Mouse (Mus musculus) hindbrain, embryonic 15.5 days (tissue): ENCODE measurements around the gene Serpinb9. TPM values are rescaled to one million over a fixed set of nuclear protein-coding genes. Genes with fewer than 3 reads are reported as not detected.
"Not testable (repeated sequence)": the region's sequence is repeated elsewhere in the genome, so short reads cannot be mapped to it uniquely, and the experiment has no call there.

ENCODE experiments used
- ATAC-seq: fragments of 200-750 bp; cut with Nextera tagmentation; 2 replicates; pipeline ENCODE4 v1.8.0; 2017; ENCODE audit warnings: low read depth, moderate number of reproducible peaks, moderate TSS enrichment; ENCODE audit not compliant: low FRiP score
- H3K27ac ChIP-seq: fragments of 300-500 bp; sonication (generic); replicated peaks from 2 replicates; pipeline ENCODE4 v1.5.1; 2015; ENCODE audit warnings: mild to moderate bottlenecking, inconsistent platforms
- H3K27me3 ChIP-seq: fragments of 300-500 bp; sonication (generic); 2 replicates; pipeline ENCODE4 v1.6.1; 2015; ENCODE audit warnings: control low read depth, inconsistent platforms
- H3K36me3 ChIP-seq: fragments of 300-500 bp; sonication (generic); 2 replicates; pipeline ENCODE4 v1.6.1; 2015; ENCODE audit warnings: control low read depth, inconsistent platforms
- H3K4me1 ChIP-seq: fragments of 300-500 bp; sonication (generic); replicated peaks from 2 replicates; pipeline ENCODE4 v1.6.1; 2015; ENCODE audit warnings: control low read depth, inconsistent platforms
- H3K4me2 ChIP-seq: fragments of 300-500 bp; sonication (generic); 2 replicates; pipeline ENCODE4 v1.6.1; 2015; ENCODE audit warnings: moderate library complexity, mild to moderate bottlenecking, inconsistent platforms
- H3K4me3 ChIP-seq: fragments of 300-500 bp; sonication (generic); 2 replicates; pipeline ENCODE4 v1.5.1; 2015; ENCODE audit warnings: mild to moderate bottlenecking, inconsistent platforms
- H3K9ac ChIP-seq: fragments of 300-500 bp; sonication (generic); 2 replicates; pipeline ENCODE4 v1.6.1; 2015; ENCODE audit warnings: inconsistent platforms
- H3K9me3 ChIP-seq: fragments of 300-500 bp; sonication (generic); 2 replicates; pipeline ENCODE4 v1.6.1; 2016; ENCODE audit warnings: control low read depth, inconsistent platforms
- WGBS: fragments of 180-500 bp; shearing (Covaris S2); methylation state at CpG from one replicate; pipeline ENCODE4 v1.1.7; 2015; 5-methylcytosine and 5-hydroxymethylcytosine counted together
- polyA plus RNA-seq: library from polyadenylated mRNA; unstranded; fragments of >200 nt; fragmentation: Nextera tagmentation; extraction: Ambion mirVana; gene quantifications from 2 replicates; pipeline ENCODE4 v1.2.1, GENCODE M21; 2015

Serpinb9 gene
- polyA plus RNA-seq, 1 experiment from 2014 or later = 1.8 TPM

DNA sequence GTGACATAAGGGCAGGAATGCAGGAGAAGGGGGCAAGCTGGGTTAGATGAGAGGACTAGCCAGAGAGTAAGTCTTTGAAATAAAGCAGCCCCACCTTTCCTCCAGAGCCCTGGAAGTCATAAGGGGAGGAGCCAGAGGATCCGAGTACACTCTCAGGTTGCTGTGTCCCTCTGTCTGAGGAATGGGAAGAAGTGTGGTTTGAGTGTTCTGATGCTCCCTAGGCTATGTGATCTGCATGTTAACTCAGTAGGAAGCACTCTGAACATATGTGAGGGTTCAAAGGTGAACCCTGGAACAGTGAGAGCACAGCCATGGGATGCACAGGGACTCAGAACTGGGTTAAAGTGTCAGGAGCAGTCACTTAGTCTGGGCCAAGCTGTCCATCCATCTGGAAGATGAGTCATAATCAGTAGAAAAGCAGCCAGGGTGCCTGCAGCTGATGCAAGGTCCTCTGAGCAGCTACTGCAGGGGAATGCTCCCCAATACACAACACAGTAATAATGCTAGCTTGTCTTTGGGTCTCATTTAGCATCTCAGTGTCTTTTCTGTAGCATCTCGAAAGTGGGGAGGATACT is 2.5 kb downstream of the Serpinb9 start:
- no peak overlapping the region for H3K4me3 ChIP-seq
- no peaks in the 10 kb centered on the region for H3K9me3 ChIP-seq
- peaks cover 5% of the 10 kb centered on the region; the same call in 1 of the 2 replicates for H3K4me1 ChIP-seq
- H3K27ac ChIP-seq = no peak overlapping the region
- no peak overlapping the region for H3K9ac ChIP-seq
- no peak for ATAC-seq
- no peaks in the 10 kb centered on the region for H3K27me3 ChIP-seq
- no peaks in the 10 kb centered on the region for H3K36me3 ChIP-seq
- 78% methylated on average over 2 of the region's 2 CpGs for WGBS
- H3K4me2 ChIP-seq = no peak overlapping the region

- 91% methylated on average over 3 of the region's 3 CpGs for WGBS
- no peaks in the 10 kb centered on the region for H3K36me3 ChIP-seq
- H3K4me3 ChIP-seq = no peak overlapping the region
- H3K4me2 ChIP-seq = no peak overlapping the region
- H3K27ac ChIP-seq = no peak overlapping the region
- H3K27me3 ChIP-seq = no peaks in the 10 kb centered on the region
- peaks cover 5% of the 10 kb centered on the region; the same call in 1 of the 2 replicates for H3K4me1 ChIP-seq
- no peak overlapping the region for H3K9ac ChIP-seq
- ATAC-seq = no peak
- no peaks in the 10 kb centered on the region for H3K9me3 ChIP-seq
These were observed 3.5 kb downstream of the Serpinb9 start for GRCm38 (mm10) chr13:33006555-33006954.

- Histone ChIP-seq H3K4me2 (no peak overlapping the region), H3K9me3 (no peaks in the 10 kb centered on the region), H3K4me1 (no peaks in the 10 kb centered on the region), H3K27me3 (no peaks in the 10 kb centered on the region), H3K4me3 (no peak overlapping the region), H3K36me3 (no peaks in the 10 kb centered on the region), H3K9ac (no peak overlapping the region), H3K27ac (no peak overlapping the region)
- 100% methylated on average over 1 of the region's 1 CpGs for WGBS
- ATAC-seq = no peak
These were observed 9.3 kb downstream of the Serpinb9 start for GRCm38 (mm10) chr13:33012395-33012794.

DNA sequence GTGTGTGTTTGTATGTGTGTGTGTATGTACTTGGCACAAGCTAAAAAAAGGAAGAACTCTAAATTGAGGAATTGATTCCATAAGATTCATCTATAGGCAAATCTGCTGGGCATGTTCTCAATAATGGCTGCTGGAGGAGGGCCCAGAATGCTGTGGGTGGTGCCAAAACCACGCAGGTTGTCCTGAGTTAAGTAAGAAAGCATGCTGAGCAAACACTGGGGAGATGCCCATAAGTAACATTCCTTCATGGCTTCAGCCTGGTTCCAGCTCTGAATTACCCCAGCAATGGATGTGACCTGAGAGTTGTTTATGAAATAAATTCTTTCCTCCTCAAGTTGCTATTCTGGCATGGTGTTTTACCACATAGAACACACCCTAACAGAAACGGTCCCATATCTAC is 10.2 kb downstream of the Serpinb9 start:
- no peaks in the 10 kb centered on the region for H3K9me3 ChIP-seq
- H3K4me2 ChIP-seq = no peak overlapping the region
- H3K4me1 ChIP-seq = no peaks in the 10 kb centered on the region
- 79% methylated on average over 2 of the region's 2 CpGs for WGBS
- no peak overlapping the region for H3K27ac ChIP-seq
- H3K4me3 ChIP-seq = no peak overlapping the region
- no peak for ATAC-seq
- H3K9ac ChIP-seq = no peak overlapping the region
- no peaks in the 10 kb centered on the region for H3K27me3 ChIP-seq
- H3K36me3 ChIP-seq = no peaks in the 10 kb centered on the region

- Histone ChIP-seq H3K9ac (no peak overlapping the region), H3K9me3 (no peaks in the 10 kb centered on the region), H3K27me3 (no peaks in the 10 kb centered on the region), H3K27ac (no peak overlapping the region), H3K4me2 (no peak overlapping the region), H3K4me3 (no peak overlapping the region), H3K36me3 (no peaks in the 10 kb centered on the region), H3K4me1 (no peaks in the 10 kb centered on the region)
- no peak for ATAC-seq
- 83% methylated on average over 1 of the region's 1 CpGs for WGBS
These were observed 19.3 kb downstream of the Serpinb9 start for GRCm38 (mm10) chr13:33022371-33022770.

DNA sequence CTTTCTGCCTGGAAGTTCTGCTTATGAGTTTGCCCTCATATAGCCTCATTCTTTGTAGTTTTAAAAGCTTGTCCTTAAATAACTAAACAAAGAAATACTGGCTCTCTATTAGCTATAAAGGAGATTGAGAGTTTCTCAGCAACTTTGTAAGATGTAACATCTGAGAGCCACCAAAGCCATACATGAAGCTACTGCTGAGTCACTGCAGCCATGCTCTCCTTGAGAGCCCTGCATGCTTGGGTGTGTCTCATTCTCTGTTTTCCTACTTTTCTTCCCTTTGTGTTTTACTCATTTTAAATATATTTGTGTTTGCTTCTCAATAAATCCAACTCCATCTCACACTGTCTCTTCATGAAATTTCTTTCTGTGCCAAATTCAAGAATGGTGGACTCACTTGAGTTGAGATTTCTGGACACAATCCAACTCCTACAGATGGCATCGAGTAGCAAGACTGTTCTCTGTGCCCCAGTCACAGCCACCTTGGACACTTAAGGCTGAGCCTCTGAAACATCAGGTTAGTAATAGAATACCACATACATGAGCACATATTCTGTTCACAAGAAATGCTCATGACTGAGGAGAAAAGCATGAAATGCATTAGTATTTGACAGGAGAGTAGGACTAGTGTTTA is 23.5 kb downstream of the Serpinb9 start:
- Histone ChIP-seq H3K9me3 (no peaks in the 10 kb centered on the region), H3K4me2 (no peak overlapping the region), H3K9ac (no peak overlapping the region), H3K36me3 (no peaks in the 10 kb centered on the region), H3K27me3 (no peaks in the 10 kb centered on the region), H3K4me3 (no peak overlapping the region), H3K27ac (no peak overlapping the region), H3K4me1 (no peaks in the 10 kb centered on the region)
- ATAC-seq = no peak
- 66% methylated on average over 1 of the region's 1 CpGs for WGBS

DNA sequence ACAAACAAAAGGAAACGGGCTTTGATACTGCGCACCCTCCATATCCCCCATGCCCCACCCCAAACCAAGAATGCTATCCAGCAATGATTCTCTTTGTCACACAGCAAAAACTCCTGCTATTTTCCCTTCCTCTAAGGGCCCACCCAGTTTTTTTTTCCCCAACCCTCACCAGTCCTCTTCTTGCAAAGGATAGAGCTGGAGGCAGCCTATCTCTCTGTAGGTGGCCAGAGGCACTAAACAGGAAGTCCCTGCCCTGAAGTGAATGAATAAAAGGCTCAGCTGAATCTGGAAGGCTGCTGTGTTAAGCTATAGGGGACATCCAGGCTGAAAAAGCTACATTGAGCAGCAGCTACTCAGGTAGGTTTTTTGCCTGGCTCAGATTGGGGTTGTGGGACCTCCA is 24.2 kb downstream of the Serpinb9 start, which contains the start of gene Serpinb9b:
Gene Serpinb9b, plus strand, starts transcription at position 173 of the 400 bp plus-strand sequence.
- Histone ChIP-seq H3K27me3 (no peaks in the 10 kb centered on the region), H3K9me3 (no peaks in the 10 kb centered on the region), H3K36me3 (no peaks in the 10 kb centered on the region), H3K27ac (no peak within 1 kb of the TSS), H3K4me2 (no peak within 1 kb of the TSS), H3K9ac (no peak within 1 kb of the TSS), H3K4me3 (no peak within 1 kb of the TSS), H3K4me1 (no peaks in the 10 kb centered on the region)
- no peak for ATAC-seq
- WGBS = 90% methylated on average over 2 of the region's 2 CpGs

- 70% methylated on average over 2 of the region's 2 CpGs for WGBS
- Histone ChIP-seq H3K9ac (no peak overlapping the region), H3K27me3 (no peaks in the 10 kb centered on the region), H3K9me3 (no peaks in the 10 kb centered on the region), H3K4me2 (no peak overlapping the region), H3K36me3 (no peaks in the 10 kb centered on the region), H3K4me1 (no peaks in the 10 kb centered on the region), H3K4me3 (no peak overlapping the region), H3K27ac (no peak overlapping the region)
- ATAC-seq = no peak
These were observed 25.1 kb downstream of the Serpinb9 start for GRCm38 (mm10) chr13:33028146-33028545.

DNA sequence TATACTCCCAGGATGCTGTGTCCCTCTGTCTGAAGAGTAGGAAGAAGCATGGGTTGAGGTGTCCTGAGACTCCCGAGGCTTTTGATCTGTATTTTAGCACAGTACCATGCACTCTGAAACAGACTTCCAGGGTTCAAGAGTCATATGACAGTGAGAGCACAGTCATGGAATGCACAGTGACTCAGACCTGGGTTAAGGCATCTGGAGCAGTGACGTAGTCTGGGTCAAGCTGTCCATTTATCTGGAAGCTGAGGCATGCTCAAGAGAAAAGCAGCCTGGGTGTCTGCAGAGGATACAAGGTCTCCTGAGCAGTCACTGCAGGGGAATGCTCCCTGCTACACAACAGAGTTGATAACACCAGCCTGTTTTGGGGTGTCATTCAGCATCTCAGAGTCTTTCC is 25.5 kb downstream of the Serpinb9 start:
- Histone ChIP-seq H3K9ac (no peak overlapping the region), H3K4me2 (no peak overlapping the region), H3K27me3 (no peaks in the 10 kb centered on the region), H3K9me3 (no peaks in the 10 kb centered on the region), H3K27ac (no peak overlapping the region), H3K4me1 (no peaks in the 10 kb centered on the region), H3K36me3 (no peaks in the 10 kb centered on the region), H3K4me3 (no peak overlapping the region)
- WGBS = 89% methylated on average over 2 of the region's 2 CpGs
- no peak for ATAC-seq

GRCm38 (mm10) chr13:33029478-33029877 is 26.4 kb downstream of the Serpinb9 start:
- not testable (repeated sequence) for H3K4me1 ChIP-seq, H3K36me3 ChIP-seq, H3K4me2 ChIP-seq, H3K9ac ChIP-seq, H3K9me3 ChIP-seq, H3K4me3 ChIP-seq, H3K27me3 ChIP-seq, ATAC-seq, H3K27ac ChIP-seq
- 97% methylated on average over 2 of the region's 2 CpGs for WGBS

DNA sequence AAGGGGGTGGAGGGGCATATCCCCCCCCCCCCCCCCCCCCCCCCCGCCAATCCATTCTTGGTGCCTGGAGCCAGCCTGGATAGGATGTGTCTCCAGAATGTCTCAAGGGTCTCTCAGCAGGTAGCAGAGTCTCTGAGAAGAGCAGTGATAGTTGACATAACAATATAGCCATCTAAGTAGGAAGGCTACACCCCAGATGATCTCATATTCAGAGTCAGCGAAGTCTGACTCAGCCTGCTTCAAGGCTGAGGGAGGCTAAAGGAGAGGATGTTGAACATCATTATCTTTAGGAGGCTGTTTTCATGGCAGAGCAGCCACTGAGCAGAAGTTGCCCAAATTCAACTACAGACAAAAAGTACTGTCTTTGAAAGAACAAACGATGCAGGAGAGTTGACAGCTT is 27.2 kb downstream of the Serpinb9 start:
- WGBS = 81% methylated on average over 3 of the region's 3 CpGs
- H3K4me2 ChIP-seq = no peak overlapping the region
- no peaks in the 10 kb centered on the region for H3K27me3 ChIP-seq
- no peak for ATAC-seq
- H3K36me3 ChIP-seq = no peaks in the 10 kb centered on the region
- H3K9me3 ChIP-seq = no peaks in the 10 kb centered on the region
- no peak overlapping the region for H3K4me3 ChIP-seq
- H3K9ac ChIP-seq = no peak overlapping the region
- no peaks in the 10 kb centered on the region for H3K4me1 ChIP-seq
- H3K27ac ChIP-seq = no peak overlapping the region

- no peak overlapping the region for H3K27ac ChIP-seq
- no peak for ATAC-seq
- no peaks in the 10 kb centered on the region for H3K4me1 ChIP-seq
- H3K27me3 ChIP-seq = no peaks in the 10 kb centered on the region
- WGBS = 80% methylated on average over 1 of the region's 1 CpGs
- no peak overlapping the region for H3K4me3 ChIP-seq
- no peak overlapping the region for H3K9ac ChIP-seq
- H3K9me3 ChIP-seq = no peaks in the 10 kb centered on the region
- no peak overlapping the region for H3K4me2 ChIP-seq
- H3K36me3 ChIP-seq = no peaks in the 10 kb centered on the region
These were observed 32.5 kb downstream of the Serpinb9 start for GRCm38 (mm10) chr13:33035506-33035905.

DNA sequence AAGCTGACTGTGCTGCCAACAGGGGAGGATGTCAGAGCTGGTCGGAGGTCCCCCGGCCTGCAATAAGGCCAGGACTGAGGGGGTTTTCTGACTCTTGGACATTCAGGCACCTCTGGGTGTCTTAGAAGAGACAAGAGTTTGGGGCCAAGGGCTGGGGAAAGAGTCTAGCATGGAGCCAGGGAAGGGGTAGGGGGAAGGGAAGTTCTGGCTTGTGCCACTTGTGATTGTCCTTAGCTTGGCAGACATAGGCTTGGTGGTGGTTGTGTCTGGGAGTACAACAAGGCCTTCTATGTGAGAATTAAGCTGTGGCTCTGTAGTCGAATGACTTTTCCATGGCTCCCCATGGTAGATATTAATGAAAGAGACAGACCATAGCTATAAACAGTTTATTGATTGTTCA is 40.5 kb downstream of the Serpinb9 start:
- WGBS = 94% methylated on average over 3 of the region's 3 CpGs
- H3K4me2 ChIP-seq = no peak overlapping the region
- no peak overlapping the region for H3K9ac ChIP-seq
- H3K27ac ChIP-seq = no peak overlapping the region
- no peaks in the 10 kb centered on the region for H3K9me3 ChIP-seq
- no peak for ATAC-seq
- H3K36me3 ChIP-seq = no peaks in the 10 kb centered on the region
- no peak overlapping the region for H3K4me3 ChIP-seq
- H3K4me1 ChIP-seq = no peaks in the 10 kb centered on the region
- H3K27me3 ChIP-seq = no peaks in the 10 kb centered on the region
